Mouse (Mus musculus) heart, adult 2 months (tissue): Measurements from ENCODE around the gene H1foo.

Experiments
- CTCF ChIP-seq: fragments of 200-600 bp; IDR thresholded peaks from 2 replicates; pipeline ENCODE4 v1.8.1; 2022; ENCODE audit warnings: antibody characterized with exemption, mild to moderate bottlenecking, moderate library complexity
- EP300 ChIP-seq: fragments of 200-500 bp; IDR thresholded peaks from 2 replicates; pipeline ENCODE4 v1.6.1; 2011; ENCODE audit warnings: low read depth, low read length, control low read depth; ENCODE audit not compliant: insufficient read depth

DNA sequence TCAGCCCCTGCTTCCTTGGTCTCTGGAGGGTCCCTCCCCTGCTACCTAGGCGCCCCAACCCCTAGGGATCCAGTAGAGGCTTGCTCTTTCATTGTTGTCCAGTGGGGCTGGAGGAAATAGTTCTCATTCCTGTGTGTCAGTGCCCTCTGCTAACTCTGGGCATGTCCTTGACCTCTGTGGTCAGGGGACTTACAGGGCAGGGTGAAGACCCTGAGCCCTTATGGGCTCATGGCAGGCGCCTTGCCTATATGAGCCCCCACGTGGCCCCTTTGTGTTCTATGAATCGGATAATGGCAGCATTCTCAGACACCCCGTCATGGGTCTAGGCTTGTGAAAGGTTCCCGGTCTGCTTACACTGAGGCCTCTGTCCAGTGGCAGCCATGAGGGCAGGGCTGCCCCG lies 54.0 kb downstream of the H1foo start:
- TF ChIP-seq CTCF, result no peak
- TF ChIP-seq EP300, result no peak
